Mouse (Mus musculus) left cerebral cortex, postnatal 10 days (tissue): ENCODE data around the gene Tsks. TPM values are rescaled to one million over a fixed set of nuclear protein-coding genes. Genes with fewer than 3 reads are reported as not detected.

ENCODE experiments used
- DNase-seq, 2 experiments: peaks; one replicate each; pipeline ENCODE4 v3.0.0; 2021 to 2022; ENCODE audit warnings: low spot score in 2 of 2, mixed read lengths in 1 of 2; ENCODE audit errors: extremely low spot score in 1 of 2
- intact Hi-C: fragments of 180-260 bp; cut with DNase I; formaldehyde crosslinking; loops from one replicate; pipeline ENCODE4 v1.15.1; 2025
- total RNA-seq, 2 experiments: library from RNA; stranded (reverse); gene quantifications; 2 replicates each; pipeline ENCODE4 v1.2.3; 2021

Tsks gene
- total RNA-seq, 2 experiments from 2014 or later: 1.0 to 1.7 TPM

- intact Hi-C loops: no loop called here
- no peak for DNase-seq
These were observed 55.0 kb downstream of the Tsks start for GRCm38 (mm10) chr7:44997940-44998428.

- intact Hi-C loops: no loop called here
- peak in 1 of 2 experiments; percentile 78 for DNase-seq
These were observed 55.5 kb downstream of the Tsks start, which contains the start of gene Bcl2l12 for GRCm38 (mm10) chr7:44998501-44998955. Bcl2l12 (minus strand) TSS chr7:44998712.

GRCm38 (mm10) chr7:44999753-45000152 lies 56.7 kb downstream of the Tsks start:
- intact Hi-C loops: no loop called here
- DNase-seq: peak in 1 of 2 experiments; percentile 56

GRCm38 (mm10) chr7:45000539-45001114 lies 57.6 kb downstream of the Tsks start:
- DNase-seq: peak in 1 of 2 experiments; percentile 45
- intact Hi-C loops: no loop called here

- intact Hi-C loops: no loop called here
- DNase-seq: no peak
These were observed 59.4 kb downstream of the Tsks start for GRCm38 (mm10) chr7:45002440-45002839.

- intact Hi-C loops: no loop called here
- DNase-seq: no peak
These were observed 61.5 kb downstream of the Tsks start for GRCm38 (mm10) chr7:45004546-45004945.

GRCm38 (mm10) chr7:45005321-45005992 lies 62.5 kb downstream of the Tsks start:
- no peak for DNase-seq
- intact Hi-C loops: no loop called here

- intact Hi-C loops: no loop called here
- peak in 1 of 2 experiments; percentile 27 for DNase-seq
These were observed 63.5 kb downstream of the Tsks start for GRCm38 (mm10) chr7:45006503-45006902.

- intact Hi-C loops: no loop called here
- peak in 1 of 2 experiments; percentile 31 for DNase-seq
These were observed 64.1 kb downstream of the Tsks start for GRCm38 (mm10) chr7:45007141-45007540.

Other genes starting within 250 kb of the Tsks start
- not detected for gene Izumo2, start 234.5 kb upstream of the Tsks start, total RNA-seq
- gene Vrk3, start 194.8 kb upstream of the Tsks start, total RNA-seq: 10 to 100 TPM; 24.5 to 30.8 TPM
- under 1 TPM; 0.79 to 0.81 TPM for gene Zfp473, start 192.2 kb upstream of the Tsks start, total RNA-seq
- 10 to 100 TPM; 39.8 to 42.9 TPM for gene Nup62, start 127.1 kb upstream of the Tsks start, total RNA-seq
- gene Il4i1, start 126.8 kb upstream of the Tsks start, total RNA-seq: 1 to 10 TPM; 1.1 to 2.7 TPM
- 10 to 100 TPM; 23.6 to 24.1 TPM for gene Atf5, start 126.5 kb upstream of the Tsks start, total RNA-seq
- gene Akt1s1, start 94.2 kb upstream of the Tsks start, total RNA-seq: 10 to 100 TPM; 69.6 to 74.9 TPM
- 10 to 100 TPM; 43.2 to 61.0 TPM for gene Tbc1d17, start 94.1 kb upstream of the Tsks start, total RNA-seq
- gene Pnkp, start 86.1 kb upstream of the Tsks start, total RNA-seq: 10 to 100 TPM; 28.1 to 31.1 TPM
- 100 to 1,000 TPM; 251 to 269 TPM for gene Ptov1, start 73.4 kb upstream of the Tsks start, total RNA-seq
- 100 to 1,000 TPM in 1 of 2 experiments, 10 to 100 TPM in 1; 98.0 to 110 TPM for gene Med25, start 50.5 kb upstream of the Tsks start, total RNA-seq
- 10 to 100 TPM; 17.8 to 19.0 TPM for gene Fuz, start 47.1 kb upstream of the Tsks start, total RNA-seq
- gene Ap2a1, start 13.7 kb upstream of the Tsks start, total RNA-seq: 100 to 1,000 TPM; 356 to 358 TPM
- 10 to 100 TPM; 93.4 to 95.5 TPM for gene Cpt1c, start 31.6 kb downstream of the Tsks start, total RNA-seq
- 100 to 1,000 TPM; 253 to 257 TPM for gene Prmt1, start 43.4 kb downstream of the Tsks start, total RNA-seq
- 10 to 100 TPM; 25.5 to 32.2 TPM for gene Irf3, start 54.4 kb downstream of the Tsks start, total RNA-seq
- gene Bcl2l12, start 55.5 kb downstream of the Tsks start, total RNA-seq: 1 to 10 TPM; 3.8 to 5.1 TPM
- gene Scaf1, start 73.2 kb downstream of the Tsks start, total RNA-seq: 100 to 1,000 TPM; 156 to 160 TPM
- gene Rras, start 74.8 kb downstream of the Tsks start, total RNA-seq: 1 to 10 TPM; 8.7 to 9.6 TPM
- 10 to 100 TPM; 67.4 to 68.0 TPM for gene Prr12, start 109.7 kb downstream of the Tsks start, total RNA-seq
- gene Nosip, start 119.2 kb downstream of the Tsks start, total RNA-seq: 10 to 100 TPM; 50.1 to 52.3 TPM
- gene Prrg2, start 119.5 kb downstream of the Tsks start, total RNA-seq: 1 to 10 TPM; 5.3 to 9.0 TPM
- gene Rcn3, start 149.0 kb downstream of the Tsks start, total RNA-seq: 1 to 10 TPM; 6.4 to 7.5 TPM
- 10 to 100 TPM; 16.5 to 18.7 TPM for gene Fcgrt, start 160.6 kb downstream of the Tsks start, total RNA-seq
- gene Rps11, start 181.2 kb downstream of the Tsks start, total RNA-seq: 100 to 1,000 TPM; 482 to 530 TPM
- 100 to 1,000 TPM; 739 TPM for gene Rpl13a, start 185.6 kb downstream of the Tsks start, total RNA-seq
- gene Gm45713, start 193.0 kb downstream of the Tsks start, total RNA-seq: not detected
- gene Flt3l, start 193.2 kb downstream of the Tsks start, total RNA-seq: 1 to 10 TPM; 2.7 to 3.3 TPM
- 10 to 100 TPM; 60.0 to 66.7 TPM for gene Pih1d1, start 211.1 kb downstream of the Tsks start, total RNA-seq
- 10 to 100 TPM; 13.3 to 16.7 TPM for gene Aldh16a1, start 211.4 kb downstream of the Tsks start, total RNA-seq
- 1,000 to 10,000 TPM; 1,057 to 1,070 TPM for gene Slc17a7, start 220.7 kb downstream of the Tsks start, total RNA-seq
- under 1 TPM in 1 of 2 experiments, not detected in 1; 0.17 TPM for gene Gfy, start 236.4 kb downstream of the Tsks start, total RNA-seq
- not detected for gene Pth2, start 237.8 kb downstream of the Tsks start, total RNA-seq